Mouse (Mus musculus) megakaryocyte, embryonic 14.5 days (primary cell): Measurements from ENCODE around the gene Rgs4. TPM values are rescaled to one million over a fixed set of nuclear protein-coding genes. Genes with fewer than 3 reads are reported as not detected.

Source experiments
- H3K27me3 ChIP-seq: replicated peaks from 2 replicates; pipeline ENCODE3; 2012; ENCODE audit warnings: inconsistent platforms
- H3K36me3 ChIP-seq: replicated peaks from 2 replicates; pipeline ENCODE3; 2012; ENCODE audit warnings: low read length, inconsistent platforms, mixed read lengths
- H3K4me1 ChIP-seq: 2 replicates; pipeline ENCODE4 v1.6.1; 2012; ENCODE audit warnings: inconsistent platforms
- H3K4me3 ChIP-seq: replicated peaks from 2 replicates; pipeline ENCODE3; 2012; ENCODE audit warnings: moderate library complexity, mild to moderate bottlenecking, inconsistent platforms
- H3K9me3 ChIP-seq: 2 replicates; pipeline ENCODE4 v1.6.1; 2012; ENCODE audit warnings: inconsistent platforms
- FLI1 ChIP-seq: IDR thresholded peaks from 2 replicates; pipeline ENCODE4 v1.6.1; 2012; ENCODE audit warnings: low read length, inconsistent platforms, mixed read lengths
- GATA1 ChIP-seq: IDR thresholded peaks from 3 replicates; pipeline ENCODE4 v1.6.1; 2012; ENCODE audit warnings: mixed read lengths, low read length, inconsistent platforms, borderline replicate concordance
- polyA plus RNA-seq: library from polyadenylated mRNA; stranded (reverse); fragments of >175 nt; gene quantifications from 2 replicates; pipeline ENCODE4 v1.2.3, GENCODE M21; 2012; ENCODE audit warnings: low replicate concordance; ENCODE audit not compliant: insufficient read depth

Gene Rgs4
- not detected in 2 replicates for polyA plus RNA-seq

GRCm38 (mm10) chr1:169747473-169747872 is at the start of gene Rgs4:
Gene Rgs4, minus strand, starts transcription at chr1:169747642.
- H3K4me1 ChIP-seq = 0 out of 2 replicates have a peak, but pooled peaks cover 3% of the 10 kb centered on the region
- TF ChIP-seq FLI1 = no peak
- TF ChIP-seq GATA1 = no peak
- peaks cover 3% of the 10 kb centered on the region for H3K9me3 ChIP-seq
- no peaks in the 10 kb centered on the region for H3K36me3 ChIP-seq
- H3K4me3 ChIP-seq = peak within 1 kb of the TSS; percentile 46
- H3K27me3 ChIP-seq = peaks cover 10% of the 10 kb centered on the region

- TF ChIP-seq GATA1 (no peak), FLI1 (no peak)
- H3K9me3 ChIP-seq = 0 out of 2 replicates have a peak, but pooled peaks cover 2% of the 10 kb centered on the region
- H3K36me3 ChIP-seq = no peaks in the 10 kb centered on the region
- H3K4me1 ChIP-seq = no peaks in the 10 kb centered on the region
- H3K4me3 ChIP-seq = no peak overlapping the region
- H3K27me3 ChIP-seq = no peaks in the 10 kb centered on the region
Observed at GRCm38 (mm10) chr1:169792437-169792836, 45.0 kb upstream of the Rgs4 start.

GRCm38 (mm10) chr1:169785981-169786380 is 38.5 kb upstream of the Rgs4 start:
- TF ChIP-seq GATA1 (no peak), FLI1 (no peak)

GRCm38 (mm10) chr1:169776566-169776965 is 29.1 kb upstream of the Rgs4 start:
- Histone ChIP-seq H3K36me3 (no peaks in the 10 kb centered on the region), H3K9me3 (no peaks in the 10 kb centered on the region), H3K27me3 (no peaks in the 10 kb centered on the region), H3K4me1 (no peaks in the 10 kb centered on the region), H3K4me3 (no peak overlapping the region)
- TF ChIP-seq FLI1 = no peak
- TF ChIP-seq GATA1 = no peak

More at GRCm38 (mm10) chr1:169785981-169786380, 38.5 kb upstream of the Rgs4 start:
- Histone ChIP-seq H3K36me3 (no peaks in the 10 kb centered on the region), H3K9me3 (peaks cover 6% of the 10 kb centered on the region; the same call in 1 of the 2 replicates), H3K4me3 (no peak overlapping the region), H3K4me1 (no peaks in the 10 kb centered on the region), H3K27me3 (no peaks in the 10 kb centered on the region)

- H3K4me3 ChIP-seq = no peak overlapping the region
- no peaks in the 10 kb centered on the region for H3K27me3 ChIP-seq
- no peaks in the 10 kb centered on the region for H3K36me3 ChIP-seq
- no peaks in the 10 kb centered on the region for H3K4me1 ChIP-seq
- H3K9me3 ChIP-seq = peaks cover 5% of the 10 kb centered on the region; the same call in 1 of the 2 replicates
- TF ChIP-seq GATA1 (no peak), FLI1 (no peak)
Observed at GRCm38 (mm10) chr1:169764619-169764955, 17.1 kb upstream of the Rgs4 start.

- TF ChIP-seq GATA1 (no peak), FLI1 (no peak)
- Histone ChIP-seq H3K27me3 (no peaks in the 10 kb centered on the region), H3K4me3 (no peak overlapping the region), H3K36me3 (no peaks in the 10 kb centered on the region), H3K4me1 (no peaks in the 10 kb centered on the region), H3K9me3 (peaks cover 5% of the 10 kb centered on the region; the same call in 1 of the 2 replicates)
Observed at GRCm38 (mm10) chr1:169763858-169764618, 16.6 kb upstream of the Rgs4 start.

- peaks cover 5% of the 10 kb centered on the region; the same call in 1 of the 2 replicates for H3K9me3 ChIP-seq
- no peaks in the 10 kb centered on the region for H3K4me1 ChIP-seq
- TF ChIP-seq GATA1 (no peak), FLI1 (no peak)
- H3K4me3 ChIP-seq = no peak overlapping the region
- H3K36me3 ChIP-seq = no peaks in the 10 kb centered on the region
- no peaks in the 10 kb centered on the region for H3K27me3 ChIP-seq
Observed at GRCm38 (mm10) chr1:169762524-169762923, 15.1 kb upstream of the Rgs4 start.

GRCm38 (mm10) chr1:169756532-169756931 is 9.1 kb upstream of the Rgs4 start:
- H3K4me1 ChIP-seq = no peaks in the 10 kb centered on the region
- TF ChIP-seq FLI1 (no peak), GATA1 (no peak)

GRCm38 (mm10) chr1:169752395-169752794 is 5.0 kb upstream of the Rgs4 start:
- TF ChIP-seq FLI1 (no peak), GATA1 (no peak)
- Histone ChIP-seq H3K4me1 (0 out of 2 replicates have a peak, but pooled peaks cover 3% of the 10 kb centered on the region), H3K27me3 (peaks cover 6% of the 10 kb centered on the region), H3K4me3 (no peak overlapping the region), H3K36me3 (no peaks in the 10 kb centered on the region), H3K9me3 (no peaks in the 10 kb centered on the region)

More at GRCm38 (mm10) chr1:169756532-169756931, 9.1 kb upstream of the Rgs4 start:
- Histone ChIP-seq H3K4me3 (no peak overlapping the region), H3K27me3 (no peaks in the 10 kb centered on the region), H3K9me3 (no peaks in the 10 kb centered on the region), H3K36me3 (no peaks in the 10 kb centered on the region)

- TF ChIP-seq GATA1 = no peak
- no peak for TF ChIP-seq FLI1
- Histone ChIP-seq H3K36me3 (no peaks in the 10 kb centered on the region), H3K27me3 (peaks cover 10% of the 10 kb centered on the region), H3K9me3 (no peaks in the 10 kb centered on the region), H3K4me1 (0 out of 2 replicates have a peak, but pooled peaks cover 3% of the 10 kb centered on the region), H3K4me3 (no peak overlapping the region)
Observed at GRCm38 (mm10) chr1:169748439-169748838, 997 bp upstream of the Rgs4 start.

- H3K9me3 ChIP-seq = no peaks in the 10 kb centered on the region
- H3K36me3 ChIP-seq = no peaks in the 10 kb centered on the region
- H3K4me1 ChIP-seq = 0 out of 2 replicates have a peak, but pooled peaks cover 3% of the 10 kb centered on the region
- no peak for TF ChIP-seq GATA1
- no peak for TF ChIP-seq FLI1
- H3K27me3 ChIP-seq = peaks cover 10% of the 10 kb centered on the region
- H3K4me3 ChIP-seq = no peak overlapping the region
Observed at GRCm38 (mm10) chr1:169747902-169748301, 460 bp upstream of the Rgs4 start.
